Mouse (Mus musculus): ENCODE data around the gene Cox6b1.

DNA sequence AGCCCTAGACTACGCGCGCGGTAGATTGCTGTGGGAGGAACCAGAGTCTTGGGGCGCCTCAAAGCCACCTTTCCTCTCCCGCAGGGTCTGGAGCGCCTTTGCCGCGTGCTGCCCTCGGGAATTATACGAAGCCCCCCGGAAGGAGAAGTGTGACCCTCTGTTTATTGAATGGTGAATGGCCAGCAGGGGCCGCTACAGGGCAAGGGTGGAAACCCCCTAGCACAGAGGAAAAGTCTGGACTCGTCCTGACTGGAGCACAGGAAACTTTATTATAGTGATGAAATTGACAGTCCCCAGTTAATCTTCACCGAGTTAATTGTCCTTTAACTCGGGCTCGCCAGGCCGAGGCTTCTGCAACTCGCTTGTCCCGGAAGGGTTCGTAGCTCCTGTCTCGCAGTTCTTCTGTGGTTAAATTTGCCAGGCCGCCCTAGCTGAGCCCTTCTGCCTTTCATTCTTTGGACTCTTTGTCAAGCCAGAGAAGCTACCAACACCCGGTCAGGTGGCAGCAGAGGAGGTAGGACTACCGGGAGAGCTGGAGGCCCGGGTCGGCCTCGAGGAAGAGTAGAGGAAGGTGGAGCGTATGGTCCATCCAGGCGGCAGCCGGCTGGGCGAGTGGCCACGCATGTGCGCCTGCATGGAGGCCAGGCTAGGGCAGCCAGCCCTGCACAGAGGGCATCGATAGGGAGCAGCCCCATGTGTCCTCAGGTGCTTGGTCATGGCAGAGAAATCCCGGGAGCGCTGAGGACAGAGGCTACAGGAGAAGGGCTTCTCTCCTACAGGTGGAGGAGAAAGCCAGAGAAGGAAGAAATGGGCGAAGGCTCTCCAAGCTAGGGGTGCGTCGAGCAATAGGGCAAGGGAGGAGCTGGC, 36.3 kb downstream of the Cox6b1 start:
- TF ChIP-seq GATA1 (IDR thresholded peaks at IDR 0.05; ENCODE audit: low read length) (no peak), TAL1 (IDR thresholded peaks at IDR 0.05; ENCODE audit: low read length) (no peak)
